Mouse (Mus musculus) embryonic facial prominence, embryonic 12.5 days (tissue): ENCODE data around the gene Gm11568. TPM values are rescaled to one million over a fixed set of nuclear protein-coding genes. Genes with fewer than 3 reads are reported as not detected.

Source experiments
- ATAC-seq: fragments of 200-750 bp; cut with Nextera tagmentation; 2 replicates; pipeline ENCODE4 v1.8.0; 2017; ENCODE audit not compliant: insufficient number of reproducible peaks, insufficient read depth, low FRiP score, low TSS enrichment
- H3K27ac ChIP-seq: fragments of 300-500 bp; sonication (generic); 2 replicates; pipeline ENCODE4 v1.5.1; 2016; ENCODE audit warnings: mild to moderate bottlenecking
- H3K27me3 ChIP-seq: fragments of 300-500 bp; sonication (generic); 2 replicates; pipeline ENCODE4 v1.6.1; 2016; ENCODE audit warnings: mild to moderate bottlenecking, moderate library complexity
- H3K36me3 ChIP-seq: fragments of 300-500 bp; sonication (generic); 2 replicates; pipeline ENCODE4 v1.6.1; 2016; ENCODE audit warnings: mild to moderate bottlenecking
- H3K4me1 ChIP-seq: fragments of 300-500 bp; sonication (generic); 2 replicates; pipeline ENCODE4 v1.6.1; 2016
- H3K4me2 ChIP-seq: fragments of 300-500 bp; sonication (generic); replicated peaks from 2 replicates; pipeline ENCODE4 v1.6.1; 2016; ENCODE audit warnings: mild to moderate bottlenecking, moderate library complexity
- H3K4me3 ChIP-seq: fragments of 300-500 bp; sonication (generic); 2 replicates; pipeline ENCODE4 v1.5.1; 2016; ENCODE audit warnings: mild to moderate bottlenecking
- H3K9ac ChIP-seq: fragments of 300-500 bp; sonication (generic); 2 replicates; pipeline ENCODE4 v1.6.1; 2016; ENCODE audit warnings: mild to moderate bottlenecking, moderate library complexity
- H3K9me3 ChIP-seq: fragments of 300-500 bp; sonication (generic); 2 replicates; pipeline ENCODE4 v1.6.1; 2016; ENCODE audit warnings: mild to moderate bottlenecking, moderate library complexity
- WGBS: fragments of 180-500 bp; shearing (Covaris S2); methylation state at CpG from one replicate; pipeline ENCODE4 v1.1.7; 2016; 5-methylcytosine and 5-hydroxymethylcytosine counted together
- polyA plus RNA-seq: library from polyadenylated mRNA; unstranded; fragments of >200 nt; fragmentation: Nextera tagmentation; extraction: Ambion mirVana; gene quantifications from 2 replicates; pipeline ENCODE4 v1.2.1, GENCODE M21; 2016

The Gm11568 gene
- polyA plus RNA-seq, 1 experiment from 2014 or later: not detected

DNA sequence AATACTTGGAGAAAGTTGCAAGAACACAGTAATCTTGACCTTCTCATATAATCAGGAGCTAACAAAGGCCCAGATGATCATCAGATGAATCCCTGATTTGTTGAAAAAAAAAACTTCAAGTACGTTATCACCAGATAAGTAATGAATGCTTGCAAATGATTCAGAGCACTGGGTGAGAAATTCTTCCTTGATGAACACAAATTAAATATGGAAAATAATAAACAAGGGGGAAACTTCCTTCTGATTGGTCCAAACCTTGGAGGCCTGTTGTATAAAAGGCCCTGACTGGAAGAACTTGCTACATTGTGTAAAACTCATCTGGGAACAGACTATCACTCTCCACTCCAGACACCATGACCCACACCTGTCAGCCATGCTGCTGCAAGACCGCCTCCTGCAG lies 49.9 kb downstream of the Gm11568 start, which contains the start of gene Krtap31-1:
TSS of gene Krtap31-1 (plus strand) at position 301 of the 400 bp plus-strand sequence.
- Histone ChIP-seq H3K27ac (no peak within 1 kb of the TSS), H3K27me3 (no peaks in the 10 kb centered on the region), H3K9me3 (no peaks in the 10 kb centered on the region), H3K4me3 (no peak within 1 kb of the TSS), H3K4me1 (no peaks in the 10 kb centered on the region), H3K9ac (no peak within 1 kb of the TSS), H3K36me3 (no peaks in the 10 kb centered on the region), H3K4me2 (no peak within 1 kb of the TSS)
- WGBS: 72% methylated on average over 2 of the region's 2 CpGs
- no peak for ATAC-seq

Other genes starting within 250 kb of the Gm11568 start
- gene Gm11937, start 247.7 kb upstream of the Gm11568 start, polyA plus RNA-seq: not detected in 2 replicates
- gene Krtap2-4, start 243.1 kb upstream of the Gm11568 start, polyA plus RNA-seq: not detected in 2 replicates
- not detected in 2 replicates for gene Gm11562, start 237.5 kb upstream of the Gm11568 start, polyA plus RNA-seq
- gene Krtap4-1, start 229.7 kb upstream of the Gm11568 start, polyA plus RNA-seq: not detected in 2 replicates
- gene Krtap4-2, start 222.8 kb upstream of the Gm11568 start, polyA plus RNA-seq: not detected in 2 replicates
- not detected in 2 replicates for gene Krtap4-7, start 213.8 kb upstream of the Gm11568 start, polyA plus RNA-seq
- gene Gm11555, start 207.7 kb upstream of the Gm11568 start, polyA plus RNA-seq: not detected in 2 replicates
- not detected in 2 replicates for gene Gm11563, start 199.0 kb upstream of the Gm11568 start, polyA plus RNA-seq
- not detected in 2 replicates for gene Krtap4-6, start 192.0 kb upstream of the Gm11568 start, polyA plus RNA-seq
- gene Gm14190, start 167.2 kb upstream of the Gm11568 start, polyA plus RNA-seq: not detected in 2 replicates
- gene Gm14180, start 123.6 kb upstream of the Gm11568 start, polyA plus RNA-seq: not detected in 2 replicates
- gene Gm11595, start 85.0 kb upstream of the Gm11568 start, polyA plus RNA-seq: not detected in 2 replicates
- gene Krtap4-8, start 77.2 kb upstream of the Gm11568 start, polyA plus RNA-seq: not detected in 2 replicates
- not detected in 2 replicates for gene Krtap4-9, start 72.7 kb upstream of the Gm11568 start, polyA plus RNA-seq
- not detected in 2 replicates for gene Gm11596, start 64.5 kb upstream of the Gm11568 start, polyA plus RNA-seq
- not detected in 2 replicates for gene Gm11569, start 59.0 kb upstream of the Gm11568 start, polyA plus RNA-seq
- not detected in 2 replicates for gene Gm11554, start 53.5 kb upstream of the Gm11568 start, polyA plus RNA-seq
- gene Krtap4-13, start 48.0 kb upstream of the Gm11568 start, polyA plus RNA-seq: not detected in 2 replicates
- gene Gm11564, start 42.3 kb upstream of the Gm11568 start, polyA plus RNA-seq: not detected in 2 replicates
- not detected in 2 replicates for gene 2300003K06Rik, start 19.9 kb upstream of the Gm11568 start, polyA plus RNA-seq
- not detected in 2 replicates for gene Krtap4-16, start 6.3 kb upstream of the Gm11568 start, polyA plus RNA-seq
- gene Gm11559, start 6.6 kb downstream of the Gm11568 start, polyA plus RNA-seq: not detected in 2 replicates
- gene Krtap9-1, start 15.5 kb downstream of the Gm11568 start, polyA plus RNA-seq: not detected in 2 replicates
- not detected in 2 replicates for gene Gm11567, start 21.3 kb downstream of the Gm11568 start, polyA plus RNA-seq
- not detected in 2 replicates for gene Krtap31-1, start 50.0 kb downstream of the Gm11568 start, polyA plus RNA-seq
- not detected in 2 replicates for gene Gm11565, start 56.8 kb downstream of the Gm11568 start, polyA plus RNA-seq
- gene Krtap31-2, start 78.4 kb downstream of the Gm11568 start, polyA plus RNA-seq: not detected in 2 replicates
- not detected in 2 replicates for gene Krtap9-5, start 90.6 kb downstream of the Gm11568 start, polyA plus RNA-seq
- gene Krtap29-1, start 121.1 kb downstream of the Gm11568 start, polyA plus RNA-seq: not detected in 2 replicates
- not detected in 2 replicates for gene Krtap16-1, start 128.7 kb downstream of the Gm11568 start, polyA plus RNA-seq
- 0.29 TPM in 1 of 2 replicates, not detected in the other for gene Krtap17-1, start 136.1 kb downstream of the Gm11568 start, polyA plus RNA-seq
- gene Krt33a, start 158.3 kb downstream of the Gm11568 start, polyA plus RNA-seq: 0.15 TPM in 1 of 2 replicates, not detected in the other
- gene Krt33b, start 172.0 kb downstream of the Gm11568 start, polyA plus RNA-seq: 0.23 and 0.40 TPM in 2 replicates
- gene Krt34, start 183.6 kb downstream of the Gm11568 start, polyA plus RNA-seq: not detected in 2 replicates
- not detected in 2 replicates for gene Krt31, start 192.6 kb downstream of the Gm11568 start, polyA plus RNA-seq
- not detected in 2 replicates for gene Krt32, start 230.3 kb downstream of the Gm11568 start, polyA plus RNA-seq
- gene Krt35, start 238.3 kb downstream of the Gm11568 start, polyA plus RNA-seq: not detected in 2 replicates
- gene Krt36, start 247.7 kb downstream of the Gm11568 start, polyA plus RNA-seq: 0.09 TPM in 1 of 2 replicates, not detected in the other